Mouse (Mus musculus) urinary bladder, postnatal 4 days (tissue): ENCODE results near the gene Spag5.
A peak's percentile ranks its signal among the peaks of the same experiment; 100 is the strongest.

Source experiments
- DNase-seq, 2 experiments: peaks; one replicate each; pipeline ENCODE4 v3.0.0; 2021 to 2022; ENCODE audit warnings: low spot score in 2 of 2

Gene Spag5

GRCm38 (mm10) chr11:78349441-78350358, 48.4 kb downstream of the Spag5 start:
- DNase-seq, result no peak

GRCm38 (mm10) chr11:78353081-78353480, 51.8 kb downstream of the Spag5 start:
- no peak for DNase-seq

- no peak for DNase-seq
Observed at GRCm38 (mm10) chr11:78354905-78355304, 53.6 kb downstream of the Spag5 start.

GRCm38 (mm10) chr11:78355471-78356238, 54.3 kb downstream of the Spag5 start:
- peak in 1 of 2 experiments; percentile 77 for DNase-seq

- DNase-seq, result no peak
Observed at GRCm38 (mm10) chr11:78358330-78359007, 57.1 kb downstream of the Spag5 start.

- peak; percentile 57 to 80 for DNase-seq
Observed at GRCm38 (mm10) chr11:78360125-78360788, 58.9 kb downstream of the Spag5 start.

GRCm38 (mm10) chr11:78360789-78361131, 59.4 kb downstream of the Spag5 start:
- DNase-seq, result no peak

- no peak for DNase-seq
Observed at GRCm38 (mm10) chr11:78363309-78364007, 62.1 kb downstream of the Spag5 start.

- no peak for DNase-seq
Observed at GRCm38 (mm10) chr11:78364103-78364502, 62.8 kb downstream of the Spag5 start.

- DNase-seq, result no peak
Observed at GRCm38 (mm10) chr11:78367456-78368225, 66.3 kb downstream of the Spag5 start.

- no peak for DNase-seq
Observed at GRCm38 (mm10) chr11:78370389-78370788, 69.1 kb downstream of the Spag5 start.

GRCm38 (mm10) chr11:78371711-78372110, 70.4 kb downstream of the Spag5 start:
- no peak for DNase-seq
